Mouse (Mus musculus): ENCODE data around the gene 9330161L09Rik.

Gene 9330161L09Rik

DNA sequence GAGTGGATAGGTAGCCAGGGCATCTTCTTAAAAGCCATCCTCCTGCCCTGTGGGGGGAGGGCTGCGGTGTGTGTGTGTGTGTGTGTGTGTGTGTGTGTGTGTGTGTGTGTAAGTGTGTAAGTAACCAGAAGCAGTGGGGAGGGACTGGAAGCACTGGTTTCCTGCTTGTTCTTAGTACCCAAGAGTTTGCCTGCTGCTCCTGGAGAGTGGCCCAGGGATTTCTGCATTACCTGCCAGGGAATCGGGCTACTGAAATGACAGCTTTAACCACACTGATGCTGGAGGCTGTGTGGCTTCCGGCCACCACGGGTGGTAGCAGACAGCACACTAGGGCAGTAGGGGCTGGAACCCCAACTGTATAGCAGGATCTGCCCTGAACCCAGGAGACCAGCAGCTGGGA, 17.6 kb downstream of the 9330161L09Rik start:
- DNase-seq (ENCODE audit: inconsistent age in 2 of 2, low spot score in 1 of 2), result no peak

DNA sequence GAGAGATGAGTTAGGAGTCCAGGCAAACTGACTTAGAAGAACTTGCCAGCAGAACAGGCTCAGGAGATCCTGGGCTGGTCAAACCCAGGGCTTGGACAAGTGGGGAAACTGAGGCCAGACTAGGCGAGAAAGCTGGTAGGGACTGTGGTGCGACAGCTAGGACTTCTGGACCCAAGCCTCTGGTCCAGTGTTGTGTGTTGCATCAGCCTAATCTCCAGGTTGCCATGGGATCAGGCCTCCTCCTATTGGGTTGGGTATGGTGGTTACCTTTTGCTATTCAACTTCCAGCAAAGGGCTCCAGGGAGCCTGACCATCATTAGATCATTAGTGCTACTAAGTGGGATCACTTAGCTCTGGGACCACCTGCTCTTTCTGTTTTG, 18.3 kb downstream of the 9330161L09Rik start:
- no peak for DNase-seq (ENCODE audit: inconsistent age in 2 of 2, low spot score in 1 of 2)

DNA sequence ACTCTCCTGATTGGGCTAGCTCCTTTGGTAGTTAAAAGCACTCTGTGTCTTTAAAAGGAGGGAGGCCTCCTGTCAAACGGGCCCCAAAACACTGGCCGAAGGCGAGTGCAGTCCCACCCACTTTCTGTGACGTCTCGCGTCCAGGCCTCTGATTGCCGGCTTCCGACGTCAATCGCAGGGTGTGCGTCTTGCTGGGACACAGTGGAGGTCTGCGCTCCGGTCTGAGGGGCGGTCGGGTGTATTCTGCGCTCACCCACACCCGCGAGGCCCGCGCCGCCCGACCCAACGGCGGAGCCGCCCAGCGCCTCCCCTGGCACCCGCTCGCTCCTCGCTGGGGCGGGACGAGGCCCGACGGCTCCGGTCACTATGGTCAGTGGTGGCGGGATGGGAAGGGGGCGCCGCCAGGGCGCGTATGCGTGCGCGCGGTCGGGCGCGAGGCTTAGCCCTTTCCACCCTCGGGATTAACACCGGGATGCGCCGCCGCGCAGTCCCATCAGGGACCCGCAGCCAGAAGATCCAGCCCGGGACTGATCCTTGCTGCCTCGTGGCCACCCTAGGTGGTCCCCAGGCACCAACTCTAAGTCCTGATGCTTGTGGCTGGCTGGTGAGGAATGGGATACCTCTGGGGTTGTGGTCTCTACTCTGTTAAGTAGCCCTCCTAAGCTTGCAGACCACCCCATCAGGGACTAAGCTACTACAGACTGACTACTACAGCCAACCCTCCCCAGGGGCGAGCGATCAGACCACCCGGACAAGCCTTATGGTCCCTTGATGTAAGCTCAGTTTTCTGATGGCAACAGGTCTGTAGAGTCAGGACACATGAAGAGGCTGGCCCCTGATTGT, 18.9 kb downstream of the 9330161L09Rik start, which contains the start of gene Otub2:
TSS of gene Otub2 (plus strand) at position 178 of the 843 bp plus-strand sequence.
- DNase-seq (ENCODE audit: inconsistent age in 2 of 2, low spot score in 1 of 2), result peak; percentile 97 to 99

DNA sequence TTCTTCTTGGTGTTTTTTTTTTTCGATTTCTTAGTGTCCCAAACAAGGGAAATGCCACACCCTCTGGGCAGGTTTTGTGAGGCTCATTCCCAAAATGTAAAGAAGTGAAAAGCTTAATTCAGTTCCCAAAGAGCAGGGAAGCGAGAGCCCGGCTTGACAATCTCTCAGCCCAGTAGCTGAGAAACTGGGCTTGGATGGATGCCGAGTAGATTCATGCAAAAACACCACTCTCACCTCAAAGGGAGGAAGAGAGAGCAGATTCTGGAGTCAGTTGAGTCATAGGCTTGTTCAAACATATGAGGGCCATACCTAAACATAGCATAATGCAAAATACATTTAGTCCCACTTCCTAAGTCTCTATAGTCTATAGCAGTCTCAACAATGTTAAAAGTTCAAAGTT, 27.4 kb downstream of the 9330161L09Rik start:
- no peak for DNase-seq (ENCODE audit: inconsistent age in 2 of 2, low spot score in 1 of 2)

DNA sequence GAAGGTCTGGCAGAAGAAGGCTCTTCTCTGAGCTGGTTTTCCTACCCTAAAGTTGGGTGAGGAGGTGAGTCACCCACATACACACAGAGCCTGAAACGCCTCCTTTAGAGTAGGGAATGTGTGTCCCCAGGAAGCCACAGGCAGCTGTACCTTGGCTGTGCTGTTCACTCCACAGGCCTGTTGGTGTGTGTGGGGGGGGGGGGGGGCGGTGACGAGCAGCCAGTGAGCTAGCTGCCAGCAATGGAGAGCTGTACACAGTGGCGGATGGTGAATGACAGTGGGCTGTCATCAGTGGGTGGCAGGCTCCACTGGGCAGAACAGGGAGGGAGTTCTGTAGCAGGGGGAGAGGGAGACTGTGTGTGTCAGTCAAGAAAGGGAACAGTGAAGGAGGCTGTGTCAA, 30.8 kb downstream of the 9330161L09Rik start:
- no peak for DNase-seq (ENCODE audit: inconsistent age in 2 of 2, low spot score in 1 of 2)

DNA sequence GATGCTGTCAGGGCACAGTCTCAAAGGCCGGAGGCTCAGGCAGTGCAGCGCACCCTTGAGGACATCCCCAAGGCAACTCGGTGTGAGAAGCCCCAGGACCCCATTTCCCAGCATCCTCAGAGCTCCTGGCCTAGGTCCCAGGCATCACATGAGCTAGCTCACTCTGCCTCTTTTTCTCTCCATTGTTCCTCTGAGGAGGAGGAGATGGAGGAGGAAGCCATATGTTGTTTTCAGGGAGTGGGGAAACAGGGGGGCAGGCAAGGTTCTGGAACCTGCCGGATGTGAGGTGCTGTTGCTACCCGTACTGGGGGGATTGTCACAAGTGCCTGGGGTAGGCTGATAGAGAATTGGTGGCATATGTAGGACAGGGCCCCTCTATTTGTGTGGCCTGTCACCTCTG, 31.5 kb downstream of the 9330161L09Rik start:
- DNase-seq (ENCODE audit: inconsistent age in 2 of 2, low spot score in 1 of 2), result no peak

DNA sequence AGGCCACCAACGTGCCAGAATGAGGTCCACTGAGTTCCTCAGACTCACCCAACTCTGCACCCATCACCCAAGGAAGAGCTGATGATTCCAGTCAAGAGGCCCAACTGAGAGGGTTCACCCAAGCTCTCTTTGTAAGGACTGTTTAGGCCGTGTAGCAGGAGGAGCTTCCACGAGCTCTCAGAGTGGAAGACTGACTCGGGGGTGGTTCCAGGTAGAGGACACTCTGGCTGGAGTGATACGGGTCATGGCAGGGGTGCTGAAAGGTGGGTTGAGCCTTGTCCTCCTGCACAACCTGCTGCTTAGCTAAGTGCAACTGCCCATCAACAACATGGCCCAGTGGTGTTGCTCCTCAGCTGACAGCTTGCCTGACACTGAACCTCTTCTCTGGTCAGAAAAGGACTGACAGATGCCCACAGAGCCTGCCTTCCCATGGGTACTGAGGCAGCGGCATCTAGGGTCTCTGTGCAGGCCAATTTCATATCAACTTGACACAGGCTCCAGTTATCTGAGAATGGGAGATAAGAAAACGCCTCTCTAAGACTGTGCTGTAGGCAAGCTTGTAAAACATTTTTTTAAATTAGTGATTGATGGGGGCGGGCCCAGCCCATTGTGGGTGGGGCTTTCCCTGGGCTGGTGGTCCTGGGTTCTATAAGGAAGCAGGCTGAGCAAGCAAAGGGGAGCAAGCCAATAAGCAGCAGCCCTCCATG, 33.9 kb downstream of the 9330161L09Rik start:
- no peak for DNase-seq (ENCODE audit: inconsistent age in 2 of 2, low spot score in 1 of 2)

DNA sequence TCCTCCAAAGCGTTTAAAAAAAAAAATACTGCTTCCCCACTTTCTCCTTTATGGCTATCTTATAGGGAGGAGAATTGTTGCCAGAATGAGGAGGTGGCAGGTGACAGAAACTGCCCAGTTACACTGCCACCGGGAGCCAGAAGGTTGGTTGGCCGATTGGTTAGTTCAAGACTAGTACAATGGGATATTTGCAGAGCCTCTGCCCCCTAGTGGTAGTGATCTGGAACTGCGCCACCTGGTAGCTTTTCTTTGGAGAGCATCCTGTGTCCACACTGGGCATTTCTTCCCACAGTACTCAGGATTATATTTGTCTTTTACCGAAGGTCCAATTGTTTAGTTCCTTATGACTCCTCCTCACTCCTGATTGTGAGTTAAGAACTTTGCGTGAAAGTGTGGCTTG, 35.9 kb downstream of the 9330161L09Rik start:
- peak; percentile 57 to 87 for DNase-seq (ENCODE audit: inconsistent age in 2 of 2, low spot score in 1 of 2)

DNA sequence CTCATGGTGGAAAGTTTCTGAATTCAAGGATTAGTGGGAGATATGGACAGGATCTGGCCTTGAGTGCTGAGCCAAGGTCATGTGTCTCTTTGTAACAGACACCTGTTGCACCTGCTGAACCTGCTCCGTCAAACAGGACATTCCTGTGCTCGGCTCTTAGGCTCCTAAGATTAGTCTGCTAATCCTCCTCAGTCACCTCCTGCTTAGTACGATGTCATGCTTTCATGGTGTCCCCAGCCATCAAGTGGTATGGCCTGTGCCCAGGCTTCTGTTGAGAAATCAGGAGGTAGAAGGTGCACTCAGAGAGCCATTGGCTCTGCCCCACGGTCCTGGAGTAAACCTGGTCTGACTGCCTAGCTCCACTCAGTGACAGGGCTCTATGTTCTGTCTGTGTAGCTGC, 36.8 kb downstream of the 9330161L09Rik start:
- DNase-seq (ENCODE audit: inconsistent age in 2 of 2, low spot score in 1 of 2), result no peak

DNA sequence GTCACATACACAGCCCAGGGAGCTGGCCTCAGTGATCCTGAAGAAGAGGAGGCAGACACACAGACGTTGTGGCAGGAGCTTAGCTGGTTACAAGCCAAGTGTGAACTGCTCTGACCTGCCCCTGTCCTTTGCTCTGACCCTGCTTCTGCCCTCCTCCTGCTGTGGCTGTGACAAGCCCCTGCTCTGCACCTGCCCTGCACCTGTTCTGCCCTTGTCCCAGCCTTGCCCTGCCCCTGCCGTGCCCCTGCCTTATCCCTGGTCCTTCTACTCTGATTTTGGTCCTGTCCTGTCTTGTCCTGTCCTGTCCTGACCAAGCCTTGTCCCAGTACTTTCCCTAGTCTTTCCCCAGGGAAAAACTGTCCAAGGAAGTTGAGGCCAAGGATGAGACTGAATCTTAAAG, 38.8 kb downstream of the 9330161L09Rik start:
- no peak for DNase-seq (ENCODE audit: inconsistent age in 2 of 2, low spot score in 1 of 2)

DNA sequence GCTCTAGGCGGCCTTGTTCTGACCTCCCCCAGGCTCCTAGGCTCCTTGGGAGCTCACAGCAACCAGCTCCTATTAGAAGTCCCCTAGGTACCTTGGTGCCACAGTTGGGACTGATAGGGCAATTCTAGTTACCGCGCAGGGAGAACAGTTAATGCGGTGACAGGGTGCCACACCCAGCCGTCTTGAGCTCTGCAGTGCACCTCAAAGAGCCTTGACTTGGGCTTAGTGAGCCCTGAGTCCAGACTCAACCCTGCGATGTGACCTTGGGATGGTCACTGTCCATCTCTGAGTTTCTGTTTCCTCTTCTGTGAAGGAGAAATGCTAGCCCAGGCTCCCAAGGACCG, 39.3 kb downstream of the 9330161L09Rik start:
- no peak for DNase-seq (ENCODE audit: inconsistent age in 2 of 2, low spot score in 1 of 2)

DNA sequence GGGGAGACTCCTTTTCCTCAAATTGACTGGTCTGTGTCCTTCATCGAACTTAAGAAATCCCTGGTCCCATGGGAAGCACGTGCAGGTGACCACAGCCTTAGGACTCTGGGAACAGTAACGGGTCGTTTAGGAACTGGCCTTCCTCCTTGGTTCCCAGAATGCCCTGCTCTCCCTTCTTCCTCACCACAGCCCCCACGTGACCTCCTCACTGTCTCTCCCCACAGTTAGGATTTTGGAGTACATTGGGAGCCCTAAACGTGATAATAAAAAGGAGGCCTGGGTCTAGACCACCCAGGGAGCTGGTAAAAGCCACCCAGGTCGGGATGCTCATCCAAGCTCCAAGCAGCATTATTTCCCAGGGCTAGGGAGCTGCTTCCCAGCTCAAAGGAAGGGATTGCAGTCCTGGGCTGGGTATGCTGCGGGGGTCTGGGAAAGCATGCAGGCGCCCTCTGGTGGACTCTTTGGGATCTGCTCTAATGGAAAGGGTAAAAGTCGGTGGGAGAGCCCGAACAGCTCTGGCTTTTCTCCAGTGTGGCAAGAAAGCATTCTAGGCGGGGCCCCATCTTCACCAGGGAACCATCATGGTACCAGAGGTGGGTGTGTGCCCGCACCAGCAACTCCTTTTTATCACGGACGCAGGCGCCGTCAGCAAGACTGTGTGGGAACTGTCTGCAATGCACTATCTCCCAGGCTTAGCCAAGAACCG, 39.8 kb downstream of the 9330161L09Rik start:
- DNase-seq (ENCODE audit: inconsistent age in 2 of 2, low spot score in 1 of 2), result peak; percentile 65 to 89

DNA sequence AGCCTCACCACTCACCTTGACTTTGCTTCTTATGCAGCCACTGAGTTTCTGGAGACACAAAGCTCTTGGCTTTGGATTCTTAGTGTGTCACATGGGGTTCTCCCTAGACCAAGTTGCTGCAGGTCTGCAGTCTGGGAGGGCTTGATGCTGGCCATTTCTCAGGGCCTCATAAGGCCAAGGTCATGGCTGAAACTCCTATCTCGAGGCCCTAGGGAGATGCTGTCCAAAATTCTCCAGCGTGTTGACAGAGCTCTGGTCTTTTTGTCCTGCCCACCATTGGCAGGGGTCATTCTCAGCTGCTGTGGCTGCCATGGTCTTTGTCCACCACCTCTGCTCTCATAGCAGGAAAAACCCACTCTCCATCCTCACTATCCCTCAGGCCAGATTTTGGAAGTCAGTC, 40.4 kb downstream of the 9330161L09Rik start:
- peak in 1 of 2 experiments; percentile 31 for DNase-seq (ENCODE audit: inconsistent age in 2 of 2, low spot score in 1 of 2)

DNA sequence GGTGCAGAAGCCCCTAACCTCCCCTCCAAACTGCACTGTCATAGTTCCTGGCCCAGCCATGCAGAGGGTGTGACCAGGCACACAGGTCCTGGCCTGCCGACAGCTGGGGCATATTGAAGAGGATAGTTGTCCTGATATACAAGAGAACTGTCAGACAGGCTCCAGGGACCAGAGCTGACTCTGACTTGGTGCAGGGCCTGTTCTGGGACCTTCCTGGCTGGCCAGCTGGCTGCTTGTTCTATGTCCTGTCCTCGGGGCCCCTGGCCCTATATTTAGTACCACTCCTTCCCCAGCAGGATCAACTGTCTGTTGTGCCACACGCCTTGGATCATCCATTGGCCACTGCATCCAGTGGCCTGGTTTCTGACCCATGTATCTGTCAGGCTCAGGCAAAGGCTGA, 45.3 kb downstream of the 9330161L09Rik start:
- DNase-seq (ENCODE audit: inconsistent age in 2 of 2, low spot score in 1 of 2), result no peak

DNA sequence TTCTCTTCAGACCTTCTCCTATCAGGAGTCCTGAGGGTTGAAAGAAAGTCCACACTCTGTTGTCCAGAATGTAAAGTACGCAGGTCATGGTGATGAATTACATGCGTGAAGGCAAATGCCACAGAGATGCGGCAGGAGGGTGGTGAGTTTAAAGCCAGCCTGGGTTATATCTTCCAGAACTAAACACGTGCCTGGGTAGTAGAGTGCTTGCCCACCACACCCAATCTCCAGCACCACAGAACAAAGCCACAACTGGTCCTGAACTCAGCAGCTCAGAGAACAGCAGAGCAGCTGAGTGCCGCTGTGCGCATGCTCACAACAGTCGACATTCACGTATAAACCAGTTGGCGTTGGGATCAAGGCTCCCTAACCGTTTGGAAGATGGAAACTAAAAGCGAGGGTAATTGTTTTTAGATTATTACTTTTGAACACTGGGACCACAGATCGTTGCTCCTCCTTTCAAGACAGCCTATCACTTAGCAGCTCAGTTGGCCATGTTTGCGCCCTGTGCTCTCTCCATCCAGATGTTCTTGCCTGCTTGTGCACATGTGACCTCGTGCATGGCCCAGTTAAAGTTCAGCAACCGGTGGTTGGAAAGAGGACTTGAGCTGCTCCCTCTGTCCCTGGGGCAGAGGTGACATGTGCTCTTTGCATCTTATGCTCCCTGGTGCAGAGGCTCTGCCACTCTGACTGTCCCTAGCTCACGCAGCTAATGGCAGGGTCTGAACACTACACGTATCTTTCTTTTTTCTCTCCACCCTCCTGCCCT, 45.9 kb downstream of the 9330161L09Rik start:
- no peak for DNase-seq (ENCODE audit: inconsistent age in 2 of 2, low spot score in 1 of 2)

DNA sequence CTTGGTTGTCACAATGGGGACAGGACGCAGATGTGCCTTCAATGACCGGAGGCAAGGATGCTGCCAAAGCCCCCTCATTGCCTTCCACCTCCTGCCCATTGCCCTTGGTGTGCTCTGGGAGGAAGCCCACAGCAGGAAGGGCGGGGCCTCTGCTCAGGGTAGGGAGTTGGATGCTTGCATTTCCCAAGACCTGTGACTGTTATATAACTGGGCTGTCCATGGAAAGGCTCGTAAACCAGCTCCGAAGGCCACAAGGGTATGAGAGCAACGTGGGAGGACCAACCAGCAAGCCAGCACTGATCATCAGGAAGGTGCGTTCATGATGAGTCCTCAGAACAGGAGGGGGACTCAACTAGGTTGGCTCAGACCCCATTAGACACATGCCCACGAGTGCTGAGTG, 46.8 kb downstream of the 9330161L09Rik start:
- no peak for DNase-seq (ENCODE audit: inconsistent age in 2 of 2, low spot score in 1 of 2)

DNA sequence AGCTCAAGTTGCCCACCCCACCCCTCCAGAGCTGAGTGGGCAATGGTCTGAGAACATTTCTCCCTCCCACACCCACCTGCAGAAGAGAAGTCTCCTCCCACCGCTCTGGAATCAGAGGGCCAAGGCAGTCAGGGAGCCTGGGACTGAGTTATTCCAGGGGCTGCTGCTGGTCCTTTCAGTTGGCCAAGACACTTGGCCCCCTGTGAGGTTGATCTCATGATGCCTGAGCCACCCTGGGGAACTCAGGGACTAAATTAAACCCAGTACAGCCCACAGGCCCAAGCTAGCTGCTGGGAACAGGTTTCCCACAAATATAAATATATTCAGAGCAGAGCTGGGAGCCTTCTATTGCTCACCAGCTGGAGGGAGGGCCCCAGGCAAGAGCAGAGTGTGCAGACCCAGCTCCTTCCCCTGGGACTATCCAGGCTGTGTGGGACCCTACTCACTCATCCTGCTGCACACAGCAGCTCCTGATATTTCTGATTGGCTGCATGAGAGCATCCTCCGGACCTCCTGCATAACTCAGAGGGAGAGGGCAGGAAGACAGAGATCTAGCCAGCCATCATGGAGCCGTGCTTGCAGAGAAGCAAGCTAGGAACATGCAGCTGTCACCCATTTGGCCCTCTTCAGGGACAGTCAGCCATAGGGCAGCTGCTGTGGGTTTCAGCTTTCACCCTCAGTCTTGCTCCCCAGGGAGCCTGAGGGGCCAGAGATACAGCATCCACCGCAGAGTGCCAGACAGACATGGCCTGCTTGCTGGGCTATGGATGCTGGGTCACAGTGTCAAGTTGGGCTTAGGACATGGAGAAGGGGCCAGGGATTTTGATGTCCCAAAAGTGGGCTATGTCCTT, 48.4 kb downstream of the 9330161L09Rik start:
- DNase-seq (ENCODE audit: inconsistent age in 2 of 2, low spot score in 1 of 2), result peak in 1 of 2 experiments; percentile 22

DNA sequence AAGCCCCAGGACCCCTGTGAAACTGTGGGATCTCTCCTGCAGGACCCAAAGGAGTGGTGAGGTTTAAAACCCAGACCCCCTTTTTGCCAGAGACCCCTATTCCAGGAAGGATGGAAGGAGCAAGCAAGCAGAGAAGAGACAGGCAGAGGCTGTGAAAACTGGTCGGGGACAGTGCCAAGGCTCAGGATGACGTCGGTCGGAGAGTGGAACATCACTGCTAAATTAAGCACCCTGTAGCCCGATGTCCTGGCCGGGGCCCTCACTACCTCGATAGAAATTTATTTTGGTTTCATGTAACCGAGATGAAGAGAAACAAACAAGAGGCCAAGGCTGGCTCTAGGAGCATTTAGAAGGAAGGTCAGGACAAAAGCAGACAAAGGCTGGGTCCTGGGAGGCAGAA, 49.4 kb downstream of the 9330161L09Rik start:
- DNase-seq (ENCODE audit: inconsistent age in 2 of 2, low spot score in 1 of 2), result peak in 1 of 2 experiments; percentile 61

All from adrenal gland, adult (tissue).